Mouse (Mus musculus) kidney, postnatal 36 days (tissue): Measurements from ENCODE around the gene Ddx19a.
A peak's percentile ranks its signal among the peaks of the same experiment; 100 is the strongest.
"Not testable (repeated sequence)": the region's sequence is repeated elsewhere in the genome, so short reads cannot be mapped to it uniquely, and the experiment has no call there.

ENCODE experiments used
- DNase-seq, 2 experiments: peaks; one replicate each; pipeline ENCODE4 v3.0.0; 2021 to 2022; ENCODE audit warnings: mixed read lengths in 2 of 2

Gene Ddx19a

GRCm38 (mm10) chr8:110932444-110932843 is 65.2 kb downstream of the Ddx19a start:
- DNase-seq = no peak

- peak; percentile 77 to 84 for DNase-seq
Measured at GRCm38 (mm10) chr8:110931176-110931939, 66.2 kb downstream of the Ddx19a start.

GRCm38 (mm10) chr8:110929672-110930071 is 67.9 kb downstream of the Ddx19a start:
- DNase-seq = not testable (repeated sequence)

- DNase-seq = no peak
Measured at GRCm38 (mm10) chr8:110929066-110929465, 68.5 kb downstream of the Ddx19a start.

GRCm38 (mm10) chr8:110928435-110928834 is 69.2 kb downstream of the Ddx19a start:
- no peak for DNase-seq

GRCm38 (mm10) chr8:110926690-110927089 is 70.9 kb downstream of the Ddx19a start:
- DNase-seq = no peak

- DNase-seq = no peak
Measured at GRCm38 (mm10) chr8:110925691-110926140, 71.9 kb downstream of the Ddx19a start.
